Mouse (Mus musculus) heart, postnatal 14 days (tissue): ENCODE data around the gene Plekhh2. TPM values are rescaled to one million over a fixed set of nuclear protein-coding genes. Genes with fewer than 3 reads are reported as not detected.
A peak's percentile ranks its signal among the peaks of the same experiment; 100 is the strongest.

Source experiments
- DNase-seq, 2 experiments: peaks; one replicate each; pipeline ENCODE4 v3.0.0; 2021 to 2022
- intact Hi-C: fragments of 180-260 bp; cut with DNase I; formaldehyde crosslinking; loops from one replicate; pipeline ENCODE4 v1.15.1; 2025
- long read RNA-seq, 2 experiments: library from polyadenylated mRNA; stranded (forward); transcript quantifications; one replicate each; pipeline ENCODE4 v2.0.0; 2021
- total RNA-seq, 2 experiments: library from RNA; stranded (reverse); gene quantifications; 2 replicates each; pipeline ENCODE4 v1.2.3; 2021

Gene Plekhh2
- total RNA-seq: 1 to 10 TPM; 4.9 to 6.3 TPM
- long read RNA-seq, experiment 1, partial matches to known transcripts: 0 of 2 reads
- long read RNA-seq, experiment 1, other reads (novel, unspliced or antisense): 2 of 2 reads
- long read RNA-seq, experiment 2, partial matches to known transcripts: 2 of 4 reads
- long read RNA-seq, experiment 2, other reads (novel, unspliced or antisense): 2 of 4 reads

DNA sequence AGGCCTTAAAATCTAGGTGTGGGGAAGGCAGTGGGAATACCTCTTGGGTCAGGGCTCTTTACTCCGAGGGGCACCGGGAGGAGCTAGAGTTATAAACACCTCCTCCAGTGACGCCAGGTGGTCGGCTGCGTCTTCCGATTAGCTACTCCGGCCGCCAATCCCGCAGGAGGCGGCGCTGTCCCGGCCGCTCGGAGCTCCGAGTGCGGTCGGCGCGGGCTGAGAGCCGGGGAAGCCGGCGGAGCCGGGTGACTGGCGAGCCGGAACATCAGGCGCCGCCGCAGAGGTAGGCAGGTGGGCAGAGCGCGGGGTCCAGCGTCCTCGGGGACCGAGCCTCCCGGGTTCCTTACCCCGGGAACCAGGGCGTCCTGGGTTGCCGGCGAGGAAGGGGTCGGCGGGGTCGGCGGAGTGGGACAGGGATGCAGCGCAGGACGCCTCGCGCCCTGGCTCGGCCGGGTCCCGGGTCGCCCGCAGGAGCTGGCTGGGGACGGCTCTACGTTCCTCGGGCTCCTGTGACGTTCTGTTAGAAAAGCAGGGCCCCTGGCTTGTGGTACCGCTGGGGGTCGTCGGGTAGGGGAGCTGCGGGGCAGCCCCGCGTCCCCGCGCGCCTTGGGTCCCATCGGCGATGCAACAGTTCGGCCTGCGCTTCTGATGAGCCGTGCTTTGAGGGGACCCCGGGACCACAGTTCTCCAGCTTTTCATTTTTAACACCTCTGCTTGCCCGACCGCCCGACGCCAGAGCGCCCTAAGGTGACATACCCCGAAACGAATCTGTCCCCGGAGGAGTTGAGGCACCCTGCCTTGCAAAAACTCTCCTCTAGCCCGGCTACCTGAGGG is at the start of gene Plekhh2:
Gene Plekhh2, plus strand, starts transcription at position 214 of the 834 bp plus-strand sequence.
- peak; percentile 89 for DNase-seq
- intact Hi-C loops: no loop called here

- intact Hi-C loops: no loop called here
- DNase-seq: peak; percentile 98 to 99
Observed at GRCm38 (mm10) chr17:84465753-84466608, 45.7 kb upstream of the Plekhh2 start, which contains the start of gene Thada. Gene Thada, minus strand, starts transcription at chr17:84466205.

GRCm38 (mm10) chr17:84474312-84474711 is 37.4 kb upstream of the Plekhh2 start:
- peak in 1 of 2 experiments; percentile 16 for DNase-seq

DNA sequence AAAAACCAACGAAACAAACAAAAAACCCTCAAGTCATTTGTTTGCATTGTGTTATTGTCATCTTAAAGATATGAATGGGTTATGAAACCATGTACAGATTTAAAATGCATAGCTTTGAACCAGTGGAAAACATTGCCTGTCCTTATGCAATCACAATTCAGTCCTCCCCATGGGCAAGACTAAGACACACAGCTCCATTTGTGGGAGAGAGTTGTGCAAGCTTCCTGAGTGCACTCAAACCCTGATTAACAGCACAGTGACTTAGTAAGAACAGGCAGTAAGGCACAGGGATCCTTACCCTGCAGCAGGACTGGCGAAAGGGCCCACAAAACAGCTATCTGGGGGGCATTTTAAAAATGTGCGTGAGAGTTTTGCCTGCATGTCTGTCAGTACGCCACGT is 34.5 kb upstream of the Plekhh2 start:
- intact Hi-C loops: no loop called here
- DNase-seq: no peak

More at GRCm38 (mm10) chr17:84474312-84474711, 37.4 kb upstream of the Plekhh2 start:
- intact Hi-C loops: no loop called here

- intact Hi-C loops: no loop called here
- DNase-seq: no peak
Observed at GRCm38 (mm10) chr17:84478276-84478675, 33.4 kb upstream of the Plekhh2 start.

- intact Hi-C loops: no loop called here
- DNase-seq: peak in 1 of 2 experiments; percentile 43
Observed at GRCm38 (mm10) chr17:84480464-84481355, 31.0 kb upstream of the Plekhh2 start.

GRCm38 (mm10) chr17:84482831-84483230 is 28.9 kb upstream of the Plekhh2 start:
- intact Hi-C loops: no loop called here
- no peak for DNase-seq

DNA sequence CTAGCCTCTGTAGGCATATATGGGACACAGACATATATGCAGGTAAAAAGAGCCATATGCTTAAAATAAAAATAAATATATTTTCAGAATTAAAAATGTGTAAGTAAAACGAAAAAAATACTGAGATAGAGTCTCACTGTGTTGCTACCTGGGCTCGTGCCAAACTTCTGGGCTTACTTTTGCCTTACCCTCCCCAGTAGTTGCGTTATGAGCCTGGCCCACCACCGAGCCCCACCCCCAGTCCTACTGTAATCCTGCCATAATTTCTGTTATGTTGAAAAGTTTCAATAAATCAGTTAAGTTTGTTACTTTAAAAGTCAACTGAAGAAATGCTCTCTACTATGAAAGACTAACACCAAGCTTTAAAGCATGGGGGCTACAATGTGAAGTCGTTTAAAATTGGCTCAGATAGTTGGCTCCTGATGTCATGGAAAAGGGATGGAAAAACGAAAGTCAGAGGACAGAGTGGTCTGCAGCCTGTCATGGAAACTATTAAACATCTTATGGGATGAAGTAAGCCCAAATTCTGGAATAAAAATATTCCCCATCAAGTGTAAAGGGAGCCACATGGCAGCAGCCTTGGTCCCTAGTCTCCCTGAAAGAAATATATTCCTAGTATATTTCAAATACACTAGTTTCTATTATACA is 27.9 kb upstream of the Plekhh2 start:
- intact Hi-C loops: no loop called here
- peak in 1 of 2 experiments; percentile 14 for DNase-seq

DNA sequence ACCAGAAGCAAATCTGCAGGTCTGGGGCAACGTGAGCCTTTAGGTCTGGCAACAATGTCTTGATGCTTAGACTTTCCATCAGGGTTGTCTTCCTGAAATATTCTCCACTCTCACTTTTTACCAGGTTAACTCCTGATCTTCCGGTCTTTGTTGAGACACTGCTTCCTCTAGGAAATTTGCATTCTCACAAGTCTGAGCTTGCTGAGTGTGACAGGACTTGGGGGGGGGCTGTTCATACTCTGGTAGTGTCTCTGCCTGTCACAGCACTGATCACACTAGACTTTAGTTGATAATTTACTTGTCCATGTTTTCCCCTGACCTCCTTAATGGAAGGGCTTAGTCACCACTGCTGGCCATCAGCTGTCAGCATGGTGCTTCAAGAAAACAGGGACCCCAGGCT is 24.3 kb upstream of the Plekhh2 start:
- intact Hi-C loops: no loop called here
- no peak for DNase-seq

GRCm38 (mm10) chr17:84492255-84492880 is 19.3 kb upstream of the Plekhh2 start:
- DNase-seq: no peak
- intact Hi-C loops: no loop called here

- intact Hi-C loops: no loop called here
Observed at GRCm38 (mm10) chr17:84497026-84497425, 14.7 kb upstream of the Plekhh2 start.

DNA sequence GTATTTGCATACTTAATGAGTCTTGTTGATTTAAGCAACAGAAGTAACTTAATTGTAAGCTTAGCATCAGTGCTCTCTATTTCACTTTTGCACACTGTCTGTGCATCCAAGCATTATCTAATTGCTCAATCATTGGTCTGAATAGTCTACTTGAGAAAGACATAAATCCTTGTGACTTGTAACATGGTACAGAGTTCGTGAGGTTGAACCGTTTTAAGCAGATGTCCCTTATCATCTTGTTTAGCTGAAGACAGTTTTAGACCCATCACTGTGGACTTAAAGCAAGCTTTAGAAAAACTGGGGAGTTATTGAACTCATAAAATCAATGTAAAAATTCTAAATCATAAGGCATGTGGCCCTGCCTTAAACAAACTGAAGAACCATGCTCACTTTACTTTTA is 14.1 kb upstream of the Plekhh2 start:
- intact Hi-C loops: no loop called here
- no peak for DNase-seq

More at GRCm38 (mm10) chr17:84497026-84497425, 14.7 kb upstream of the Plekhh2 start:
- DNase-seq: no peak

DNA sequence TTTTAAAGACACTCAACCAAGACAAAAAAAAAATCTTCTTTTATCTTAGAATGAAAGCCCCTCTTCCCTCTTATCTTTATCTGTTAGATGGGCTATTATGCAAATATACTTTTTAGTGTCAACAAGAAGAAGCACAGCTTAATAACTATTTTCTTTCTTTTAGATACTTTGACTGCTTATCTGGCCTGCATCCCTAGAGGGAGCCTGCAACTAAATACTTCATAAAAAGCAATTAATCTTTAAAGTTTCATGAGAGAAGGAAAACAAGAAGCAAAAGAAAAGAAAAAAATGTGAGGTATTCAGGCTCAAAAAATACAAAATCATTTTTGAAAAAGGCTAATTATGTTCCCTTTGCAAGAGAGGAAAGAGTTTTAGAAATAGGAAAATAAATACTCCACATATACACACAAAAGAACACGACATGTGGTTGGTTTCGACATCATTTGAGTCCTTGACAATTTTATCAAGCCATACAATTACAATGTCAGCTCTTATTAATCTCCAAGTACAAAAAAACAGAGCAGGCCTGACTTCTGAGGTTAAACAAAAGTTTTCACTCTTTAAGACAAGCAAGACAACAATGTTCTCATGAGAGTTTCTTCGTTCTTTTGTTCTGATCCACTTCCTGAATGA is 13.6 kb upstream of the Plekhh2 start:
- intact Hi-C loops: no loop called here
- DNase-seq: no peak

DNA sequence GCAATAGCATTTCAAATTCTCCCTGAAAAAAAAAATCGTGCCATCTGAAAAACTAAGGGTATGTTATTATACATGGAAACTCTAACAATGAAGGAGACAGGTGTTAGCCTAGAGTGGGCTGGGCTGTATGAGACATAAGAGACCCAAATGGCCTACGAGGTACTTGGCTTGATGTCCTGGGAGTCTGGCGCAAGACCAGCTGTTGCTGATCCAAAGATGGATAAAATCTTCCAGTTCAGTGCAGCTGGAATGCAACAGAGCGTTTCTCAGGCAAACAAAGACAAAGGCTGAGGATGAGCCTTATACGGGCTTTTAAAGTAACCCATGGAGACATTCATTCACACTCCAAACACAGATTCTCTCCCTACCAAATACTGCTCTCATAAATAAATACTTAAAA is 13.1 kb upstream of the Plekhh2 start:
- intact Hi-C loops: no loop called here
- DNase-seq: peak; percentile 36 to 37

GRCm38 (mm10) chr17:84502341-84502740 is 9.4 kb upstream of the Plekhh2 start:
- intact Hi-C loops: no loop called here
- no peak for DNase-seq

GRCm38 (mm10) chr17:84505922-84506321 is 5.8 kb upstream of the Plekhh2 start:
- intact Hi-C loops: no loop called here
- no peak for DNase-seq

DNA sequence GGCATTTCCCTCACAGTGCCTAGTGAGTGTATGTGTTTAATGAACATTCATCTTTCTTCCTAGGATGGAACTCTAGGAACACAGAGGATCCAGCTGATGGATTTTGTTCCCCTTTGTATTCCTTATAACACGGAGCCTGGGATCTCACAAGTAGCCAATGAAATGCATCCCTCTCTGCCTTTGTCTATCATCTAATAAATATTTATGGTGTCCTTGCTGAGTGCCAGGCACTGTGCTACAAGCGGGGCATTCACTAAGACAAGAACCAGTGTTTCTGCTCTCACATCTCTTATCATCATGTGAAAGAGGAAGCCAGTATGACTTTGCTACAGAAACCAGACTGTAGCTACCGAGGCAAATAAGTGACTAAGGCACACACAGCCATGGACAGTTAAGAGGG is 3.0 kb upstream of the Plekhh2 start:
- DNase-seq: no peak
- intact Hi-C loops: no loop called here

GRCm38 (mm10) chr17:84509176-84509575 is 2.5 kb upstream of the Plekhh2 start:
- DNase-seq: no peak

More at GRCm38 (mm10) chr17:84509176-84509575, 2.5 kb upstream of the Plekhh2 start:
- intact Hi-C loops: no loop called here
